Mouse (Mus musculus) megakaryocyte-erythroid progenitor cell, adult 5 weeks (primary cell): ENCODE data around the gene Nck2. TPM values are rescaled to one million over a fixed set of nuclear protein-coding genes. Genes with fewer than 3 reads are reported as not detected.

Experiments used
- polyA plus RNA-seq: library from polyadenylated mRNA; stranded (reverse); fragments of >175 nt; gene quantifications from 2 replicates; pipeline ENCODE4 v1.2.3, GENCODE M21; 2012

Nck2 gene
- 13.9 and 17.1 TPM in 2 replicates for polyA plus RNA-seq

DNA sequence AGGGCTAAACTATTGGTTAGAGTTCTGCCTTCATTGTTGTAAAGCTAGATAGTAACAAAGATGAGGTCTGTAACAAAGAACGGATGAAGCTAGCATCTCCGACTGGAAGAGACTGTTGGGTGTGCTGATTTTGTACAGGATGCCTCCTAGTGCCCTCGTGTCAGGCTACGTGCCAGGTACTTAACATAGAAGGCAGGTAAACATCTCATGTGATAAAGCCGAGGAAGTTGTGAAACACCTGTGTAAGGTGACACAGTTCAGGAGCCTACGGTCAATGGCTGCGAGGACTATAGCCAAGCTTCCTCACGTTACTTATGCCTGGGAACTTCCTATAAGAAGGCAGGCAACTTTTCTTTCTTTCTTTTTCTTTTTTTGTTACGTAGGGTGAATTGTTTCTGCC is at the start of gene Nck2:
TSS of gene Nck2 (plus strand) at position 49 of the 400 bp plus-strand sequence.

Other genes starting within 250 kb of the Nck2 start
- gene Fhl2, start 247.6 kb upstream of the Nck2 start, polyA plus RNA-seq = 0.48 and 0.58 TPM in 2 replicates